Mouse (Mus musculus) adrenal gland (tissue): ENCODE results near the gene Rnf157.
"Not testable (repeated sequence)": the region's sequence is repeated elsewhere in the genome, so short reads cannot be mapped to it uniquely, and the experiment has no call there.

Experiments
- intact Hi-C: fragments of 180-260 bp; cut with DNase I; formaldehyde crosslinking; loops from one replicate; pipeline ENCODE4 v1.15.1; 2025

Rnf157 gene

DNA sequence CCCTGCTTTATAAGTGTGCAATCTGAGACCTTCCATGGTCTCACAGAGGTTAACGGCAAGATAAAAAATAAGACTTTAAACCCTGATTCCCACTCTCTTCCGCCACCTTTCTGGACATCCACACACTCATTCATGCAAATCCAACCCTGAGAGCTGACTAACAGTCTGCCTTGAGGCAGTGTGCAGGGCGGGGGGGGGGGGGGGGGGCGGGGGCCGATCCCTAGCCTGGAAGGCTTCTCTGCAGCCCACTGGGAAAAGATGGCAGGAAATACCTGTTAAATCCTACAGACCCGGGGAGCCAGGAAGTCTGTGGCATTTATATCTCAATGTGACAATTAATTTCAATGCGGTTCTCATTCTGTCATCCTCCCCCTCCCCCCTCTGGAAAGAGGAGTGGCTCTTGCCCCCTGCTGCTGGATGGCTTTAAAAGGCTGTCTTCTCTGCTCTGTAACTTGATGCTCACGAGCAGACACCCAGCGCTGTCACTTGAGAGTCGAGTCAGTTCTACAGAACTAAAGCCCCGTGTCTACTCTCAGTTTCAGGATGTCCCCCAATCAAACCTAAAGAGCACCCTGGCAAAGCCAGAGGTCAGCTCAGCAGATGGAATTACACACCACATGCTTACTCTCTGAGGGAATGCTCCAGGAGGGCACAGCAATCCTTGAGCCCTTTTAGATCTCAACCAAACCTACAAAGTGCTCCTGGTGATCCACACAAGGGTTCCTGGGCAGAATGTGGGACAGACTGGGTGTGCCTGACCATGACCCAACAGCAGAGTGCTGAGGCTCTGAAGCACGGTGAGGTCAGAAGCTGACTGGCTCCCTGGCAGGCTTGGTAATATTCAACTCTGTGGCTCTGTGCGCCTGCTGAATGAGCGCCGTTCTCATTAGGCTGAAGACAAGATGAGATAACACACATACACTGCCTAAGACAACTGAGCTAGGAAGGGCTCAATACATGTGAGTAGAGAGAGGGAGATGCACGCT lies 25.5 kb downstream of the Rnf157 start:
- intact Hi-C loops: loop anchor here (5.0 kb wide), 1 partner anchor 55 kb away; no protein-coding TSS in a partner anchor

DNA sequence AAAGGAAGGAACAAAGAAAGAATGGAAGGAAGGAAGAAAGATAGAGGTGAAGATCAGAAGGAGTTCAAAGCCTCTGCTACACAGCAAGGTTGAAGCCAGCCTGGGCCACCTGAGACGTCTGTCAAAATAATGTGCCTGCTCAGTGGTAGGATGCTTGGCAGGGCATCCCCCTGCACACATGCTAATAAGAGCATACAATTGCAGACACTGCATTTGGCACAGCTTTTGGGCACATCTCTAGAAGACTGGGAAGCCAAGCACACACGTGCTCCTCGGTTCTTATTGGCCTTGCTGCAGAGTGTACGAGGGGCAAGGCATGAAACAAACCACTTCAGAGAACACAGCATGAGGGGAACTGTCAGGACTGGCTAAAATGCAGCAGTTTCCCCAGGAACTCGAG lies 26.8 kb downstream of the Rnf157 start:
- intact Hi-C loops: loop anchor here (5.0 kb wide), 1 partner anchor 56 kb away; no protein-coding TSS in a partner anchor

DNA sequence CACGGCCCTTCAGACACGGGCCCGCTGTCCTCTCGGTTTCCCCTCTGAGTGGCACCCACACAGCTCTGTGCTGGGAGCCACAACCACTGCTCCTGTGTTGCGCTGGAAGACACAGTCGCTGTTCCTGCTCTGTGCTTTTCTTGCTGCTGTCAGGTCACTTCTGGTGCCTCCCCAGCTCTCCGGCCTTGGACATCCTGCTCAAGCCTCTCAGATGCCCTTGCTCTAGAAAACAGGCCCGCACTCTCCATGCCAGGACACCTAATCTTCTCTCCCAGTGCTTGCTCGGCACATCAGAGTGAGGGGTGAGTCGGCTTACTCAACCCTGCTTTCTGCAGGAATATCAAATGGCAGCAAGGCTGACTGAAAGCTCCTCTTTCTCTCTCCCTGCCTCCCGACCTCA lies 28.7 kb downstream of the Rnf157 start:
- intact Hi-C loops: no loop called here

DNA sequence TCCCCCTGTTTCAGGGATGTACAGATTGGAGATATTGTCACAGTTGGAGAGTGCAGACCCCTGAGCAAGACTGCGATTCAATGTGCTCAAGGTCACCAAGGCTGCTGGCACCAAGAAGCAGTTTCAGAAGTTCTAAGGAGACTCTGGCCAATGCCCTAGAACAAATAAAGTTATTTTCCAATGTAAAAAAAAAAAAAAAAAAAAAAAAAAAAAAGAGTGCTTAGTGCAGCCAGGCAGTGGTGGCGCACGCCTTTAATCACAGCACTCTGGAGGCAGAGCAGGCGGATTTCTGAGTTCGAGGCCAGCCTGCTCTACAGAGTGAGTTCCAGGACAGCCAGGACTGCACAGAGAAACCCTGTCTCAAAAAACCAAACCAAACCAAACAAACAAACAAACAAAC lies 29.8 kb downstream of the Rnf157 start:
- intact Hi-C loops: not testable (repeated sequence)

DNA sequence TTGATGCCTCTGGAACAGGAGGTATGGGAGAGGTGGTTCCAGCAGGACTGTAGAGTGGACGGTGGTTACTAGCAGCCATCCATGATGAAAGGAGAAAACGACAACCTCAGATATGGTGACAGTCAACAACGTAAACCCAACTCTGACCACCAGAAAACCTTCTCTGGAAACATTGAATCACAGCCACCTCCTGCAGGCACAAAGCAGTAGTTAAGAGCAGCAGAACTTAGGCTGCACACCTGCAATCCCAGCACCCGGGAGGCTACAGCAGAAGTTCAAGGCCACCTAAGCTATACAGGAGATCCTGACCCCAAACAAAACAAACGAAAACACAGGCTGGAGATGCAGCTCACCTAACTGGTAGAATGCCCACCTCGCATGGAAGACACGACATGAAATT lies 32.1 kb downstream of the Rnf157 start:
- intact Hi-C loops: no loop called here

DNA sequence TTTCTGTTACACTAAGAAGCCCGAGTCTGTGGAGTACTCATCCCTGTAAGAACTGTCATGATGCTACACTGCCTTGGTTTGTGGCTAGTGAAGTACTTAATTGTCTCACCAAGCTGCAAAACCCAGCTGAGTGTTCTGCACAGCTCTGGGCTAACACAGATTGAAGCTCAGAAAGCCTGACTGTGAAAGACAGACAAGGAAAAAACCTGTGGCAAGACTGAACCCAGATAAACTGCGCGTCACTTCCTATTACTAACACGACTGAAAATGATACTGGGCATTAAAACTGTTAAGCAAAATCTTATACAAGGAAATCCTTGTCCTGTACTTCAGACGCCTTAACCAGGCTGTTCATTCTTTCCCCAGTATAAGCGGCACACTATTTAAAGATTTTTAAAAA lies 33.3 kb downstream of the Rnf157 start:
- intact Hi-C loops: no loop called here

DNA sequence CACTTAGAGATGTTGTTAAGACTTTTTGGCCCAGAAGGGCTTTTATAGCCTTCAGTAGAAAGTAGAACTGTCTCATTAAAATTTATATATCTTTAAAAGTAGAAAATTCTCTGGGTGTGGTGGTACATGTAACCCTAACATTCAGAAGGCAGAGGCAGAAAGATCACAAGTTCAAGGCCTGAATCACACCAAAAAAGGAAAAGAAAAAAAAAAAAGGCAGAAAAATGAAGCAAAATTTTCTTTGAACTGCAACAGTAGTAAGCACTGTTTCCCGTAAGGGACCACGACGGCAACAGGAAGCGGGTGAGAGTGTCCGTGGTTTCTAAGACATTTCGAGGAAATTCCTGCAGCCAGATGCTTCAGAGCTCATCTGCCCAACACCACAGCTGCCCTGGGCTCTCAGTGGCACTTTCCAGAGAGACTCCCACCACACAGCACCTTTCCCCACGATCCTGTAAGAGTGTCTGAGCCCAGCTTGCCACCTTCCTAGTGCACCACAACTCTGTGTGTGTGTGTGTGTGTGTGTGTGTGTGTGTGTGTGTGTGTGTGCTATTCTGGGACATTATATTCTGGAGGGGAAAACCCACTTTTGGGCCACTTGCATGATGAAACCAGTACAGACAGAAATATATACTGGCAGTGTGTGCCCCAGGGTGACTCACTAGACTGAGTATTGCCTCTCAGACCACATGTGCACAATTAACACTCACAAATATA lies 35.7 kb downstream of the Rnf157 start:
- intact Hi-C loops: no loop called here

DNA sequence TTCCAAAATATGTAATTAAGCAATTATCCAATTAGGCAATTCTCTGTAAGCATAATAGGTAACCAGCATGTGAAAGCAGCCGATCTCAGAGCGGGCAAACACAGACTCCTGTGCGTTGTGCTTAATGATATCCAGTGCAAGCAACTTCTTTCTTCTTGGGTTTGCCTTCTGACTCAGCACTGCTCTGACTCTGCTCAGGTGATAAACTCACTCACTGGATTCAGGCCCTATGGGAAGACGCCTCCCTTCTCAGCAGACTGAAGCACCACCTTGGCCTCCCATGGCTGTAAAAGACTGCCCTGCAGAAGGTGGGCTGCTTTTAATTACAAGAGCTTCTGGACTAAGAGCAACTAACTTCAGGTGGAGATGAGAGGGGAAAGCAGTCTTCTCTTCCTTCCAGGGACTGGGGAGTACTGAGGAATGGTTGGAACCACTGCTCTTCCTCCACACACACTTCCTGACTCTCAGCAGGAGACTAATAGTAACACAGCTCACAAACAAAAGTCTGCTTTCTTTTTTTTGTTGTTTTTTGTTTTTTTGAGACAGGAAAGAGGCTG lies 40.9 kb downstream of the Rnf157 start:
- intact Hi-C loops: no loop called here

DNA sequence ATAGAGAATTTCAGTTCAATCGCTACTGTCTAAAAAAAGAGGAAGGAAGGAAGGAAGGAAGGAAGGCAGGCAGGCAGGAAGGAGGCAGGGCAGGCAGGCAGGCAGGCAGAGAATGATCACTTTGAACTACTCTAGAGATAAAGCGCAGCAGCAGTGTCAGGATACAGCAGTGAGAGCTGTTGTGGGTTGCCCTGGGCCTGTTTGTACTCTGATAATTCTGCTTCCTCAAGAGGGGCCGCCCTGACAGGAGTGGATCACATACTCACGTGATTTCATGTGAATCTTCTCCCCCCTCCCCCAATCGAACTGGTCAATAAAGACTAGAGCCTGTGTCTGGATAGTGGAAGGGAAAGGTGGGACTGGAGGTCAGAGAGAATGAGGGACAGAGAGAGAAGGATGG lies 43.2 kb downstream of the Rnf157 start:
- intact Hi-C loops: loop anchor here (2.0 to 5.0 kb wide), 2 partner anchors 51 to 78 kb away; no protein-coding TSS in a partner anchor

DNA sequence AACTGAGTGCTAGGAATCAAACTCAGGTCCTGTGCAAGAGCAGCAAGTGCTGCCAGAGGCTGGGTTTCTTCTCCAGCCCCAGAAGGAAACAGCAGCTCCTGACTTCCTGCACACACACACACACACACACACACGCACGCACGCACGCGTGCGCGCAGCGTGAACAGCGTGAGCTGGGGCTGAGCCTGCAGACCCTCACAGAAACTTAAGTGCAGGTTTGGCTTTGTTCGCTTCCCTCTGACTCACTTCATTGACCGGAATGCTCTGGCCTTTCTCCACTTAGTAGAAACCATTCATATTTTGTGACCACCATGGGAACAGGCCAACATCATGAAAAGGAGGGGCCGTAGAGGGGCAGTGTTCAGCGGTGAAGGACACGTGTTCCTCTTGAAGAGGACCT lies 43.8 kb downstream of the Rnf157 start:
- intact Hi-C loops: loop anchor here (2.0 to 5.0 kb wide), 2 partner anchors 50 to 78 kb away; no protein-coding TSS in a partner anchor

DNA sequence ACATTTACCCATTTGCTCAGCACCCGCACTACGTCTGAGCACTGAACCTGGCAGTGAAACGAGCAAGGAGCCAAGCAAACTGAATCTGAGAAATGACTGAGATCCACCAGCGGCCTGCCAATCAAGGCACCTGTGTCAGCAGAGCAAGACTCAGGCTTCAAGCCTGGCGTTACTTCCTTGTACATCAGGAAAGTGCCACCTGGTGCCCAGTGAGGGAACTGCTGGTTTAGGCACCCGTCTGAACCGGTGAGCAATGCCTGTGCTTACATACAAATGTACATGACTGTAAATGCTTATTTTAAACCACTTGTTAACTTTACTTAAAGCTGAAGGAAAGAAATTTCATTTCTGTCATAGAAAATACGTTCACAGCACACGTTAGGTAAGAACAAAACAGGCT lies 44.7 kb downstream of the Rnf157 start:
- intact Hi-C loops: loop anchor here (2.0 to 5.0 kb wide), 2 partner anchors 49 to 79 kb away; no protein-coding TSS in a partner anchor

DNA sequence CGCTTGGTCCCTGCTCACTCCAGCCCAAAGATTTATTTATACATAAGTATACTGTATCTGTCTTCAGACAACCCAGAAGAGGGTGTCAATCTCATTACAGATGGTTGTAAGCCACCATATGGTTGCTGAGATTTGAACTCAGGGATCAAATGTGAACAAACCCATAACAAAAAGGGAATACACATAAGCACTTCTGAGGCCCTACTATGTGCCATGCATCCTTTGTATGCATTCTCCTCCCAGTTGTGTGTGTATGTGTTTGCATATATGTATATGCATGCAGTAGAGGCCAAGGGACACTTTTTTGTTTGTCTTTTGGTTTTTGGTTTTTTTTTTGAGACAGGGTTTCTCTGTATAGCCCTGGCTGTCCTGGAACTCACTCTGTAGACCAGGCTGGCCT lies 46.2 kb downstream of the Rnf157 start:
- intact Hi-C loops: loop anchor here (5.0 kb wide), 1 partner anchor 81 kb away; no protein-coding TSS in a partner anchor

DNA sequence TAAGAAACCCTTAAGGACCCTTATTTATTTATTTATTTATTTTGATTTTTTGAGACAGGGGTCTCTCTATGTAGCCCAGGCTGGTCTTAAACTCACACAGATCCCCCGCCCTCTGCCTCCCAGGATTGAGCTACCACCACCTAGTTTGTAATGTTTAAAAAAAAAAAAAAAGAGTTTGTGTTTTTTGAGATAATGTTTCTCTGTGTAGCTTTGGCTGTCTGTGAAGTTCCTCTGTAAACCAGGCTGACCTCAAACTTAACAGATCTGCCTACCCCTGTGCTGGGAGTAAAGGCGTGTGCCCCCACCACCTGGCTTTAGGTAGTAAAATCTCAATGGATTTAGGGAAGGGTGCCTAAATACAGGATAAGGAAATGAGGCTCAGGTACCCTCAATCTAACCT lies 46.7 kb downstream of the Rnf157 start:
- intact Hi-C loops: loop anchor here (5.0 kb wide), 1 partner anchor 81 kb away; no protein-coding TSS in a partner anchor

DNA sequence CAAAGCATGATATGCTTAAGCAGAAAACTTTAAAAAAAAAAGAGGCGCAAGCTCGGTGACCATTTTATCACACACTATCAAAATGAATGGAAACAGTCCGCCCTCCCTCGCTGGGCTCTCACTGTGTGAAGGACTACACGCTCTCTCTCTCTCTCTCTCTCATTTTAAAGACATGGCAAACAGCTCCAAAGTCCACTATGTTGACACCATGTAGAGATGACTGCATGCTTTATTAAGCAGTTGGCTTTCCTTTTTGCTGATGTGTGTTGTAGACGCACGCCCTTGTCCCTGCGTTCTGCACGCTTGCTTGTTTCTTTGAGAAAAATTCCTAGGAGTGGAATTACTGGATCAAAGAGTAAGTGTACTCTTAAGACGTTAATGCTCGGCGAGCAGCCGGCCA lies 47.4 kb downstream of the Rnf157 start:
- intact Hi-C loops: loop anchor here (5.0 kb wide), 1 partner anchor 82 kb away; no protein-coding TSS in a partner anchor

DNA sequence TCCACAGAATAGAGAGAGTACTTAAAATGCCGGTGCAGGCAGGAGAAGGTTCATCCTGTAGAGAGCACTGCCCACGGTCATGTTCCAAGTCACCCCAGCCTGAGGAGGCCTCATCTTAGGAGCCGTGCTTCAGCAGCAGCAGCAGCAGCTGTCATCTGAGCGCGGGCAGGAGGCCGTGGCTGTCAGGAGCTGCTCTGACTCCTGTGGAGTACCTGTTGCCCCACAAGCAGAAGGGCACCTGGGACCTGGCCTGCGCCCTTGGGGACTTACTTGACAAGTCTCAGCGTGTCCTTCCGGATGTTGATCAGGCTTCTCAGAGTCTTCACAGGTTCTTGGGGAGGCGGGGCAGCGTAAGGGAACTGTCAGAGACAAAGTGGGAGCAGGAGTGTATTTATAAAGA lies 50.8 kb downstream of the Rnf157 start:
- intact Hi-C loops: no loop called here

DNA sequence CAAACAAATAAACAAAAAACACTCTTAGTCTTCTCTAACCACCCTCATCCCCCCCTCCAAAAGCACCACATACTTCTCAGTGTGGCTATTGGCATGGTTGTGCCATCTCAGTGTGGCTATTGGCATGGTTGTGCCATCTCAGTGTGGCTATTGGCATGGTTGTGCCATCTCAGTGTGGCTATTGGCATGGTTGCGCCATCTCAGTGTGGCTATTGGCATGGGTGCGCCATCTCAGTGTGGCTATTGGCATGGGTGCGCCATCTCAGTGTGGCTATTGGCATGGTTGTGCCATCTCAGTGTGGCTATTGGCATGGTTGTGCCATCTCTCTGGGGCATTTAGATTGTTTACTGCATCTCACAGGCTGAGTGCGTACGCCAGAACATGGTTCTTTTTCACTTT lies 51.9 kb downstream of the Rnf157 start:
- intact Hi-C loops: not testable (repeated sequence)

DNA sequence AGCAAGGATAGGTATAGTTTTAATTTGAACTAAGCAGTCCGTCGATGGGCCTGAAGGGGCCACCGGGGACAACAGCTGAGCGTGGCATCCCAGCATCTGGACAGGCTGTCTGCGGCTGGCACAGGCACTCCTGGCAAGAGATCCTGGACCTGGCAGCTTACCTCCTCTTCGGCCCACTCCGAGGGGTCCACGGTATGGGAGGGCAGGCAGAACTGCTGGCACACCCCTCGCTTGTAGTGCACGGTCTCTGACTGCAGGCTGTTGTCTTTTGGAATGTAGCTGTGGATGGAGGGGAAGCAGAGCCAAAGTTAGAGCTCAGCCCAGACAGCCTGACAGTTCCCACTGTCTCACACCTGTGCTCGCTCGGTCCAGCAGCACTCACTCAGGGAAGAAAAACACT lies 53.2 kb downstream of the Rnf157 start:
- intact Hi-C loops: no loop called here

DNA sequence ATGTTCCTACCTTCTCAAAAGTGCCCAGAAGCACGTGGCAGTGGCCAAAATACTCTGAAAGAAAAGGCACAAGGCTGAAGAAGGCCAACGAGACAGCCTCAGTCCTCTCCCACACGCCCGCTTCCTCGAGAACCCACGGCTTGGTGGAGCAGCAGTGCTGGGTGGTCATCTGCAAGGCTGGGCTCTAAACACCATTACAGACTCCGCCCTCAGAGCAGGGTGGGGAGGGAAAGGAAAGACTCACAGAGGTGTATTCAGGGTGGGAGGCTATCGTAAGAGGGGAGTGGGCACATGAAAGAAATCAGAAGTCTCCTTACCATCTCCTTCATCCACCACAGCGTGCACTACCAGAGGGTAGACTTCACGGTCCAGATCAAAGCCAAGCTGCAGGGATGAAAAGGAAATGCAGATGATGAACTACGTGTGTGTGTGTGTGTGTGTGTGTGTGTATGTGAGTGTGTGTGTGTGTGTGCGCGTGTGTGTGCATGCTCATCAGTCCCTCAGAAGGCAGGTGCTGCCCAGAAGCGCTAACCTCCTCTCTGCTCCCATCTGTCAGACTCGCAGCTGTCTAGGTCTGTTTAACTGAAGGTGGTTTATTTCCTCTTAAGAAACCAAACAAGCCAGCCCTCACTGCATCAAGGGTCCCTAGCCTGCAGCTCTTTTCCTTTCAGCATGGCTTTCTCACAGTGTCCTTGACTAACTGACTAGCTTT lies 53.8 kb downstream of the Rnf157 start:
- intact Hi-C loops: no loop called here

DNA sequence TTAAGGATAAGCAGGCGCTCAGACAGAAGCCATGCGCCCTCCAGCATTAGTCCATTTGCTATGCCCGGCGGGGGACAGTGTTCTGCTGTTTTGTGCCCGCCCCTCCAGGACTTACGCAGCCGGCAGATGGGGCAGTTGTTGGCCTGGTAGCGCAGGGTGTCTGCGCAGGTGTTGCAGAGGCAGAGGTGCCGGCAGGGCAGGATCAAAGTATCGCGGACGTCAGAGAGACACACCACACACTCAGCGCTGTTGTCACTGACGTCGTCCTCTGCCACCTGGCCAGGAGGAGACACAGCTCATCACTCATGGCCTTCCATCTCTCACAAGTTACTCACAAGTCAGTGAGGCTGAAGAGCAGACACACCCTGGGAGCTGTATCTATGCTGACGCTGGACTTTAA lies 58.3 kb downstream of the Rnf157 start:
- intact Hi-C loops: no loop called here

DNA sequence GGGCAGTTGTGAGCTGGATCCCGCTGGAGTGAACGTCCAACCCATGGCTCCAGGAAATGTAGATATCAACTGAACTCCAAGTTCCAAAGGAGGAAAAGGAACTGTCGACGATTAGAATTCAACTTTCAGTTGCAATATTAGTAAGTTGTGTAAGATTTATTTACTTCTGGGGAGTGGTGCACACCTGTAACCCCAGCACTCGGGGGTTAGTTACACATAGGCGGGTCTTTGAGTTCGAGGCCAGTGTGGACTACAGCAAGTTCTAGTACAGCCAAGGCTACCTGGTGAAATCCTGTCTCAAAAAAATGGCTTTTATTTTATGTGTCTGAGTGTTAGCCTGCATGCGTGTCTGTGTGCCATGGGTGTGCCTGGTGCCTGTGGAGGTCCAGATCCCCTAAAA lies 59.3 kb downstream of the Rnf157 start:
- intact Hi-C loops: no loop called here

DNA sequence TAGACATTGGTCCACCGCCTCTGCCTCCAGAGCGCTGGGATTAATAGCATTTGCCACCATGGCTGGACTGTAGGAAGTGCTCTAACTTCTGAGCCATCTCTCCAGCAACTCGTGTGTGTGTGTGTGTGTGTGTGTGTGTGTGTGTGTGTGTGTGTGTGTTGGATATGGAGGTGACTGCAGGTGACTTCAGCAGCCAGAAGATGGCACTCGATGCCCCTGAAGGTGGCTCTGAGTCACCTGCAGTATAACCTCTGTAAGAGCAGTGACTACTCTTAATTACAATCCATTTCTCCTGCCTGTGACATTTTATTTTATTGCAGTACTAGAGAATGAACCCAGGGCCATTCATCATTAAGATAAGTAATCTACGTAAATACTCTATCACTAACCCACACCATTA lies 61.5 kb downstream of the Rnf157 start:
- intact Hi-C loops: no loop called here
